Mouse (Mus musculus) cerebellum, adult (tissue): Measurements from ENCODE around the gene Sfxn5.
A peak's percentile ranks its signal among the peaks of the same experiment; 100 is the strongest.

ENCODE experiments used
- ATAC-seq: cut with Nextera tagmentation; 2 replicates; pipeline ENCODE4 v1.9.2; 2017; ENCODE audit warnings: mild to moderate bottlenecking, moderate library complexity, mixed read lengths; ENCODE audit not compliant: insufficient number of reproducible peaks, low FRiP score, low TSS enrichment

The Sfxn5 gene

DNA sequence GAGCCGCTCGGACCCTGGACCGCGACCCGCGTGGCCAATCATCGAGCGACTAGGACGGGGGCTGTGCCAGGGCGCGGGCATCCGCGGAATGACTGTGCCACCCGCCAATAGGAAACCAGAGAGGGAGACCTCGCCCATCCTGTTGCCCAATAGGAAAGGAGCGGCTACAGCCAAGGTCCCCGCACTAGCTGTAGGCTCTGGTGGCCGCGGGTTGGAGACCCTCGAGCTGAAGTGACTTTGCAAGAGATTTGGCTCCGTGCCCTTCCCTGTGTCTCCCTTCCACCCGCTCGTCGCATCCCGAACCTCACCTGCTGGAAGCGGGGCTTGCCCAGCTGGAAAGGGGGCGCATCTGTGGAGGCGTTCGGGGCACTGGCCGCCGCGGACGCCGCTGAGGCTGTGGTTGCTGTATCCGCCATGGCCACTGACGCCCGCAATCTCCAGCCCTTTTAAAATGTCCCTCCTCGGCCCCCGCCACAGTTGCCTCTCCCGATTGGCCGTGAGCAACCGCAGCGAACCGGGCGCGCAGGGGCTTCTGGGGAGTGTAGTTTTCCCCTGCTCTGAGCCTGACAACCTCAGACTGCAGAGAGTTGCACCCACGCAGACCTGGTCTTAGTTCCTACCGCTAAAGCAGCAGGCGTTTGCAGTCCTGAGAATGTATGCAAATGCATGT, at the start of gene Sfxn5:
Gene Sfxn5 (minus strand): TSS at position 423 of the 670 bp plus-strand sequence.
- ATAC-seq, result peak; percentile 89

DNA sequence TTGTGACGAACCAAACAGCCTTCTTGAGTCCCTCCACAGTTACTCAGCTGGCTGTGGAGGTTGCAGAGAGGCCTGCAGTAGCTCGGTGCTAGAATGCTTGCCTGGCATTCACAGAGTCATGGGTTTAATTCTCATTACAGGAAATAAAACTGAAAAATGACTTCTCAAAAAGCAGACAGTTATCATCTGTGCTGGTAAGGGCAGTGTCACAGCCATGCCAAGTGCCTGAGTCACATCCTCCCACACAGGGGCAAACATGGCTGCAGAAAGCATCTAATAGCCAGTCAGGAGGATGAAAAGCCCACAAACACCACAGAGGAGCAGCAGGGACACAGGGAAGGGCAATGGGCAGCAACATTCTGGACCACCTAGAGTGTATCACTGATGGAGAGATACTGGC, 49.6 kb upstream of the Sfxn5 start:
- ATAC-seq, result no peak

DNA sequence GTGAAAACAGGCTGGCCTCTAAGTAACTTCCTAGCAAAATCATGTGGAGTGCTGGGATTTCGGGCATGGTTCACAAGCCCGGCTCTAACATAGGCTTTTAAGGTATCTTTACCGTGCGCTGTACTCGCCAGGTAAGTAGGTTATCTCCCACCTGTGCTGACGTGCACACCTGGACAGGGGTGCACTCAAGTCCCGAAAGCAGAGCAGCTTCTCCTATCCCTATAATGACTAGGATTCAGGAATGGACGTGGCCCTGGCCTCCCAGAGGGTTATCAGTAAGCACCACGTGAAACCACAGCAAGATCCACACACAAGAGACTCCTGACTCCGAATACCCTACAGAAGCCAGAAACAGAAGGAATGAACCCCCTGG, 48.4 kb upstream of the Sfxn5 start:
- no peak for ATAC-seq

DNA sequence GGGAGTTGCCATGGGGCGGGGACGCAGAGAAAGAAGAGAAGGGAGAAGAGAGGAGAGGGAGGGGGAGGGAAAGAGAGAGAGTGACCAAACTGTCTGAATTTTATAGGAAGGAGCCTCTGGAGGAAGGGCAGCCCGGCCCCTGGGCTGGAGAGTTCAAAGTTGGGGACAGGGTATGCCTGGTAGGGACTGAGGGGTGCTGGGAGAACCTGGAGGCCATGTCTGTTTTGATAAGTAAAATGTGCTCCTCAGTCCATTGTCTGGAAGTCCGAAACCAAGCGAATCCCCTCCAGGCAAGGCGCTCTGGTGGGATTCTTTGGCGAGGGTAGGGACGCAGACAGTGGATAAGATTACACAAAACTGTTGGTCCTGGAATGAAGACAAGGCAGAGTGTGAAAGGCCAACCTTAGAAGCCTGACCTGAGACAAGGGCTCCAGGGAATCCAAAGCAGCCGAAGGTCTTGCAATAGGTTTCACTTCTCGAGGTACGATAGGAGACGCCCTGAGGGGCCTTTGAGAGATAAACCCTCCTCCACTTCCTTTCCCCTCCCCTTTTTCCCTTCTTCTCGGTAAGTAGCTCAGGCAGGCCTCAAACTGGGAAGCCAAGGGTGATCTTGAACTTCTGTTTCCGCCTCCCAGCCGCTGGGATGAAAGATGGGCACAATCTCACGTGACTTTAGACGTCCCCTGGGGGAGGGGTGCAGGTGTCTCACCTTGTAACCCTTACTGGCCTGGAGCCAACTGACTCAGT, 47.9 kb upstream of the Sfxn5 start:
- no peak for ATAC-seq

DNA sequence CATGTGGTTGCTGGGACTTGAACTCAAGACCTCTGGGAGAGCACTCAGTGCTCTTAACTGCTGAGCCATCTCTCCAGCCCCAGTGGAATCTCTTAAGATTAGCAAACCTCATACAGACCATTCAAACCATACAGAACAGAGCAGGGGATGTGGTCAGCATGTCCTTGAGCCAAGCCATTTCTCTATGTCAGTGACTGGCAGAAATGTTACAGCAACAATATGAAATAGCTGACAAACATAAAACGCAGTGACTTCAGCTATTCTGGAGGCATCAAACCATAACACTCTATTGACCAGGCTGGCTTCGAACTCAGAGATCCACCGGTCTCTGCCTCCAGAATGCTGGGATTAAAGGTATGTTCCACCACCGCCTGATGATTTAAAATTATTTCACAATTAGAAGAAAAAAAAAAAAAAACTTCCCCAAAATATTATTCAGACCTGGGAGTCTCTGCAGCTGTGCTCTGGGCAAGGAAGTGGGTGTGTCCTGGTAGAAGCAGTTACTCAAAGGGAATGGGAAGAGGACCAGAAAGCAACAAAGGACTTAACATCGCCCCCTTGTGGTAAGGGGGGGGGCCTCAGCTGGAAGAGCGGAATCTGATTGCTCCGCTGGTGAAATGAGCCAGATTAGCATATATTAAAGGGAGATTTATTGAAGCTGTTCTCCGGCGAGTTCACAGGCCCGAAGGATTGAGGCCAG, 47.1 kb upstream of the Sfxn5 start:
- ATAC-seq, result peak; percentile 74; the same call in 1 of the 2 replicates

DNA sequence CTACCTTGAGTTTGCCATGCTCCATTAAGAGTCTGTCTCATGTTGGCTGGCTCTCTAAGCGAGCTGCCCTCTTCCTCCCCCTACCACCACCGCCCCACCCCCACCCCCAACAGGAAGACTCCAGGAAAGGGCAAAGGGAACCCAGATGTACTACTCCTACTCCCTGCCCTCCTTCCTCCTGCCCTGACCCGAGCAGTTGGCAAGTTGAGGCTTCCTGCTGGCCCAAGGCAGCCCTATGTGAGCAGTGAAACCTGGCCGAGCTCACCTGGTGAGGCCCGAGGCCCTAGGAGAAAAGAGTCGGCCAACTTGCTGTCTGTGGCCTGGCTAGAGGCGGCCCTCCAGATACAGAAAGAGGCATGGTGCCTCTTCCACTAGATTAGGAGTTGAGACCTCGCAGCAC, 45.4 kb upstream of the Sfxn5 start:
- ATAC-seq, result no peak

DNA sequence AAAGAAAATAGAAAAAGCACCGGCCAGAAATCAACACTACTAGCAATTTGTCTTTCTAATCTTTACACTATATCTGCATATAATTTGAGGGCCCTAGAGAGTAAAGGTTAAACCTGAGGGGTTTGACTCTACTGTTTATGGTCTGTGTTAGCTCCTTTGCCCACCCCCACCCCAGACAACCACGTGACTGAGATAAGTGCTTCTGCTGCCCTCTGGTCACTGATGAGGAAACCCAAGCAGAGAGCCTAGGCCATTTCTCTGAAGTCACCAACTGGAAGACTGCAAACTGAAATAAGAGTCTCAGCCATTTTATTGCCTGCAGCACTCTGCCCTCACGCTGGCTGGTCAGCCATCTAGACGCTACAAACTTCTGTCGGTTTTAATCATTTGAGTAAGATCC, 44.7 kb upstream of the Sfxn5 start:
- ATAC-seq, result no peak

DNA sequence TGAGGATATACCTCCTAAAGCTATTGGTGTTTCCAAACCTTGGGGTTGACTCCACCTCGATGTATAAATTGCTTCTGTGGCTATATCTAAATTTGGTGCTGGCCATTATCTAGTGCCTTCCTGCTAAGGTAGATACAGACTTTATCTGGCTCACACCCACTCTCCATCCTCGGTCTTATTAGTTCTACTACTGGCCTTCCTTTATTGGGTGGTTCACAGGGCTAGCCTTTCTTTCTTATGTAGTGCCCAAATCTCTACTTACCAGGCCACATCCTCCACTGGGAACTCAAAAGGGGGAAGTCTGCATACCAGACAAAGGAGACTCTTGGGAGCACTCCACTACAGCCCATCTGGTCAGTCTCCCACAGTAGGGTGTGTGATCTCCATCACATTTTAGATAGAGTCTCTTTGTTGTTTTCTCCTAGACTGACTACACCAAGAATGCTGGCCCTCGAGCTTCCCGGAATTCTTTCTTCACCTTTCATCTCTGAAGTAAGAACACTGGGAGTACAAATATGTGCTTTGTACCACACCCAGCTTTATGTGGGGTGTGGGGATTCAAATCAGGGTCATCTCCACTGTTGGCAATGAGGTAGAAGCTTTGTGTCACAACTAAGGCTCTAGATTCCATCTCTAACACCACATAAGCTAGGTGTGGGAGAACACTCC, 44.0 kb upstream of the Sfxn5 start:
- no peak for ATAC-seq

DNA sequence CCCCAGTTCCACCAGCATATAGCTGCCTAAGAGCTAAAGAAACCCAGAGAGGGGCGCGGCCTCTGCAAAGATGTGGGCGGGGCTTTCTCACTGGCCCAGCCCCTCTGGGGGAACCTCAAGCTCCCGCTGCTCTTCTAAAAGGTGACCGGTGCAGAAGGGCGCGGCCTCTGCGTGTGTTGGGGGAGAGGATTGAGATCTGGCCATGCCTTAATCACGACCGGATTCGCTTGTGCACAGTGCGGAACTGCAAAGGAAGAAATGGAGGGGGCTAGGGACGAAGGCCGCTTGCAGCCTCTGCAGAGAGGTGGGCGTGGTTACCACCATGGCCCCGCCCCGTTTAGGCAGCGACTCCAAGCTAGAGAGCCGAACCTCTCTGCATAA, 41.5 kb upstream of the Sfxn5 start:
- peak; percentile 92 for ATAC-seq

DNA sequence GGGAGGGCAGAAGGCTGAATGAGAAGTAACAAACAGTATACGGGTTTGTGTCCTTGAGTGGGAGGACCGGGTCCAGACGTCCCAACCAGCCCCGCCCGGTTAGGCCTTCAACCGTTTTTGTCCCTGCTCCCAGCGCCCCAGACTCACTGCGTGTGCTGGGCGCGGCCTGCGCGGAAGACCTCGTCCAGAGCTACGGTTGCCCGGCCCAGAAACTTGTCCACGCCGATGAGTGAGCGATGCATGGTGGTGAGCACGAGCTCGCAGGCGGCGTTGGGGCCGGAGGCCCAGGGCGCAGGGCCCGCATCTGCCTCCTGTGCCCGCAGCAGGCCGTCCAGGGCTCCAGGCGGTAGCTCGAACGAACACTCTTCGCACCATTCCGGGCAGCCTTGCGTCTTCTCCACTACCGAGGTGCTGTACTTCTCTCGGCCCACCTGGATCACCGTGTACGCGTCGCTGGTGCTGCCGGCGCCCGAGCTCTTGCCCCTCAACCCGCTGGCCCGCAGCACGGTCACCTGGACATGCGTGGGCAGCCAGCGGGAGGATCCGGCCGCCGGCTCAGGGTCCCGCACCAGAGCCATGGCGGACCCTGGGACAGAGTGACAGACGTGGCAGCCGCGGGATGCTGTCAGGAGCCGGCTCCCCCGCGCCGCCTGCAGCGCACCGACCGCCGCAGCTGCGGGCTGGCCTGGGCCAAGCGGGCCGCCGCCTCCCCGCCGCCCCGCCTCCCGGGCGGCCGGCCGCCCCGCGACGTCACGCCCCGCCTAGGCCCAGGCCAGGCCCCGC, 40.9 kb upstream of the Sfxn5 start, which contains the start of gene Rab11fip5:
Gene Rab11fip5 (minus strand): TSS at position 684 of the 783 bp plus-strand sequence.
- ATAC-seq, result peak; percentile 8

DNA sequence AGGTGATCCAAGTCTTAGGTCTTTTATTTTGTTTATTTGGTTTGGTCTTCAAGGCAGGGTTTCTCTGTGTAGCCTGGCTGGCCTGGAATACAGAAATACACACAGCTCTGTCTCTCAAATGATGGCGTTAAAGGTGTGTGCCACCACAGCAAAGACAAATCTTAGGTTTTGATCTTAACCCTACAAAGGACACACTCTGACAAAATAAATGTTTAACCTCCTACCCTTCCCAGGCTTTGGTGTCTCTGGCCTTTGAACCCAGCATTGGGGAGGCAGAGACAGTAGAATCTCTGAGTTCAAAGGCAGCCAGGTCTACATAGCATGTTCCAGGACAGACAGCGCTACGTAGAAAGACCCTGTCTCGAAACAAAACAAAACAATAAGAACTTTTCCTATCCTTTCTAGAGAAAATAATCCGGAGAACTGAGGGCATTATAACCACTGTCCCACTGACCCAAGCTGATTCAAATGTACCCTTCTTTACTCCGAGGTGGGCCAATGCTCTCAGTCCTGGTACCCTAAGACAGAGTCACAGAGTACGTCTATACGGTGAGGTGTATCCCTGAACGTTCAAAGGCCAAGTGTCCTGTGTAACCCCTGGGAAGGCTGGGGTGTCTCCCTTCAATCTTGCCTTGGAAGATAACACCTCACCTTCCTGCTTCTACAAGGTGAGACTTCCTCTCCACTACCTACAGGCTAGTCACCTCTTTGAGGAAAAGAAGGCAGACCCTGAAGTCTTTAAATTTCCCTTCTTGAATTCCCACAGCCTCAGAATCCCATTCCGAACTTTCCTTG, 40.0 kb upstream of the Sfxn5 start:
- no peak for ATAC-seq

DNA sequence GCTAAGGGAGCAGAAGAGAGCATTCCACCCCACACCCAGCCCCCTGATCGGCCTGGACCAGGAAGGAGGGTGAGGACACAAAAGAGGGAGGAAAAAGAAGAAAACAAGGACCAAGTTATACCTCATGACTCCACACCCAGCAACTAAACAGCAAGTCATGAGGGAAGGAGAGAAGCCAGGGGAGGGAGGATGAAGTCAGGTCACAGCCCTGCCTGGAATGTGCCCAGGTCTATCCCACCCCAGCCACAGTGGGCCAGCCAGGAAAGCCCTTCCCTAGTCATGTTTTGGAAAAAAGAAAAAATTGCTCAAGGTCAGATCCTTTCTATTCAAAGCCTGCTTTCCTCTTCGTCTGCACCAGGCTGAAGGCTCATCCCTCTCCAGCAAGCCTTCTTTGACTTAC, 39.3 kb upstream of the Sfxn5 start:
- ATAC-seq, result no peak

DNA sequence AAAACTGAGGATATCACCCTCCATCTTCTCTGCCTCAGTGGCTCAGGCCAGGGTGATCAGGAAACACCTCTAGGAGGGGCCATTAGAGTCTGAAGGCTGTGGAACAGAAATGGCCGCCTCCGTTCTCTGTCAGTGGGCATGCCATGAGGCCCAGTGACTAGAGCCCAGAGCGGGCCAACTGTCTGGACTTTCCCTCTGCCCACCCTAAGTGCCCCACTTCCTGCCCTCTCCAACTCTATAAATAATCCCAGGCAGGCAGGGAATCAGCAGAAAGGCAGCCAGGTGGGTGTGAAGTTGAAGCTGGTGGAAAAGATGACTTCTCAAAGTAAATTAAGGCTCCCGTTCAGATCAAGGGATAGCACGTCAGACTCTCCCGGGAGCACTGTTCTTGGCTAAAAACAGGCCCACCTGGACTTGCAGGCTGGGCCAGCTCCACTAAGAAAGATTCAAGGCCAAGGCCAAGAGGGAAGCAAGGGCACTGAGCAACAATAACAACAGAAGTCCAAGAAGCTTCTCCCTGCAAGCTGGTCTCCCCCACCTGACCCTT, 38.7 kb upstream of the Sfxn5 start:
- ATAC-seq, result no peak

DNA sequence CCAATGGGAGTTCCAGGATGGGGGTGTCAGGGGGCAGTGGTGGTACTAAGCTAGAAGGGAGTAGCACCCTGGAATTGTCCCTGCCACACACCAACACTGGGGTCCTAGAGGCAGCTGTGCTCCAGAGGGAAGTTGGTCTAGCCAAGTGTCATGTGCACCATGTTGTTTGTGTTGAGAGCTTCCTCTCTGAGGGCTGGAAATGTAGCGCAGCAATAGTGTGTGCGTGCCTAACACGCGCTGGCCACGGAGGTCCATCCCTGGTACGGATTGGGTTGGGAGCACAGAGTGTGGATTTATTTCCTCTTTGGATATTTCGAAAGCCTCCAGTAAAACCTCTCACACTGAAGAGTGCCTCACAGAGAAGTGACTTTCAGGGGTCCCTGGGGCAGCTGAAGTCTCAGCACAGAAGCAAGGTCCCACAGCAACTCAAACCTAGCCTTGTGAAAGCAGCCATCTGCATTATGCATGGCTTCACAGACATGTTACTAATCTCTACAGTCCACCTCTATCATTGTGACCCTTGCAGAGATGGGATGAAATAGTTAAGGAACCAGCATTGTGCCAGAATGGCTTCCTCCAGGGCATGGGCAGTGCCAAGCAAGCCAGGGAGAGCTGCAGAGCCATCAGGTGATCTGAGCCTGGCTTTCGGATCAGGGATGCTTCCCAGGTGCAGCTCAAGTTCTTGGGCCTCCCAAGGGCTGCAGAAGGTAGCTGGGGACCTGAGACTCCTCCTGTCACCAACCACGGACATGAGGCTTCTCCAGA, 37.6 kb upstream of the Sfxn5 start:
- no peak for ATAC-seq

DNA sequence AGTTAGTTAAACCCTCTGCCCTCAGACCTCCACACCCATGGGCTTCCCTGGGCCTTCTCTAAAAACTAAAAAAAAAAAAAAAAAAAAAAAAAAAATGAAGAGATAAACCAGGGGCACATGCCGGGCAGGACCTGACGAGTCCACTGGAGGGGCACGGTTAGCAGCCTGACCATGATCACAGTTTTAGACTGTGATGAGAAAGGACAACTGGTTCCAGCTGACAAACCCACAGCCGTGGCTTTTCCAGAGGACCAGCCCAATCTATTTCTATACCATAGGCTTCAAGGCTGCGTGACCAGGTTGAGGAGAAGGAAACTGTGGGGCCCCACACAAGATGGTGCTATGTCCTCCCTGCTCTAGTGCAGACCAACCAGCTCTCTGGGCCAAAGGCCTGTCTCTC, 36.8 kb upstream of the Sfxn5 start:
- no peak for ATAC-seq

DNA sequence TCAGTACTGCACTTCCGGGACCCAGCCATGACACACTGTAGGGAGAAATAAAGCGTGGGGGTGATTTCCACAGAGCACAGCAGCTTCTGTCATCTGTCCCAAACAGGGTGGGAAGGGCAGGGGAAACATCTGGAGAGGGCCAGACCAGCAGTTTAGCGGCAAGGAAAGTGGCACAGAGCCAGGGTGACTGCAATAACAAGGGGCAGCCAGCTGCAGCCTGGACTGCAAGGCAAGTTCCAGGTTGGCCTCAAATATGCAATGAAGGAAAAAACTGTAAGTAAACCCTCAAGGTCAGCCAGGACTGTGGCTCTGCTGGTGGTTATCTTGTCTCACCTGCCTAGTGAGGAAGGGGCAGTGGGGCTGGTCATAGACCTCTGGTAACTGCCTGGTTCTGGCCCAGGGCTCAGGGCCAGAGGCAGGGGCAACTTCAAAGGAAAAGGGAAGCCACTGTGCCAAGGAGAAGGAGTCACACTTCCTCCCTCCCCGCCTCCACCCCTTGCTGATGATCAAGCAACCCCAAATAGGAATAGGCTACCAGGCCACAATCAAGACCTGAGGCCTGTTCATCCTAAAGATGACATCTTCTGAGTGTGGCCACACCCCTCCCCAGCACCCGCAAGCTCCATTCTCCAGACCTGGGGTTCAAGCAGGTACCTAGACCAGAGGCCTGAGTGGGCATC, 36.1 kb upstream of the Sfxn5 start:
- no peak for ATAC-seq

DNA sequence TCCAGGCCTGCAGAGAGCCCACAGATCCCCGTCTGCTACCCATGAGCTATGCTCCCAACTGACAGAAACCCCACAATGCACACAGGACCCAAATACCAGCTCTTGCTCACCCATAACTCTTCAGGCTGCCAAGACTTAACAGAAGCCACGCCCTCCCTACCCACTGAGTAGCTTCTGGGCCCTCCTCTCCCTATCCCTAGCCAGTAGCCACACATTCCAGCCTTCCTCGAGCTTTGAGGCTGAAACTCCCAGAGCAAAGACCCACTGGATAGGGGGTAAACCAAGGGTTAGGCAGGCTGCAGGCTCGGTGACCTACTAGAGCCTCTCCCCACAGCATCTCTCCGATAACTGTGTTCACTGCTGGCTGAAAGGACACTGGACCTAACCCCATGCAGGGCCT, 35.5 kb upstream of the Sfxn5 start:
- ATAC-seq, result no peak

DNA sequence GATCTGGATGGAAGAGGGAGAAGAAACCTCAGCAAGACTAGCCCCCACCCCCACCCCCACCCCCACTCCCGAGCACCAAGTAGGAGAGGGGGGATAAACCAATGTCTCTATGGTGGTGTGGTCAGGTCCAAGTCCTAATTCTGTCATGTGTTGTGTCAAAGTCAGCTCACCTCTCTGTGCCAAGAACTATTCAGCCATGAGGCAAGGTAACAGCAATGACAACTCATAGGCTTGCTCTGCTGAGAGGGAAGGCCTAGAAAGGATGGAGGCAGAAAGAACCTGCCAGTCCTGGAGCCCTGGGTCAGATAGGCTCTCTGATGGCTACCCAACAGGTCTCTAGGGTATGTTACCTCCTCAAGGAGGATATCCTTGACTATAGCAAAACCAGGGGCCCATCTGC, 34.9 kb upstream of the Sfxn5 start:
- no peak for ATAC-seq
